Mouse (Mus musculus): ENCODE data around the gene Mme.

The Mme gene

GRCm38 (mm10) chr3:63350704-63351103 is 109.4 kb downstream of the Mme start:
- DNase-seq (ENCODE audit: low spot score): no peak

- no peak for DNase-seq (ENCODE audit: low spot score)
These were observed 110.4 kb downstream of the Mme start for GRCm38 (mm10) chr3:63351680-63352260.

GRCm38 (mm10) chr3:63359512-63359911 is 118.2 kb downstream of the Mme start:
- DNase-seq (ENCODE audit: low spot score): no peak

GRCm38 (mm10) chr3:63384989-63385388 is 143.7 kb downstream of the Mme start:
- no peak for DNase-seq (ENCODE audit: low spot score)

GRCm38 (mm10) chr3:63390774-63391173 is 149.4 kb downstream of the Mme start:
- DNase-seq (ENCODE audit: low spot score): no peak

GRCm38 (mm10) chr3:63391348-63391747 is 150.0 kb downstream of the Mme start:
- no peak for DNase-seq (ENCODE audit: low spot score)

GRCm38 (mm10) chr3:63394424-63394941 is 153.1 kb downstream of the Mme start:
- no peak for DNase-seq (ENCODE audit: low spot score)

- DNase-seq (ENCODE audit: low spot score): no peak
These were observed 156.8 kb downstream of the Mme start for GRCm38 (mm10) chr3:63398171-63398570.

- DNase-seq (ENCODE audit: low spot score): no peak
These were observed 165.1 kb downstream of the Mme start for GRCm38 (mm10) chr3:63406438-63406837.

- no peak for DNase-seq (ENCODE audit: low spot score)
These were observed 169.7 kb downstream of the Mme start for GRCm38 (mm10) chr3:63411006-63411405.

GRCm38 (mm10) chr3:63412220-63412937 is 171.0 kb downstream of the Mme start:
- DNase-seq (ENCODE audit: low spot score): no peak

GRCm38 (mm10) chr3:63413046-63413911 is 171.9 kb downstream of the Mme start:
- no peak for DNase-seq (ENCODE audit: low spot score)

GRCm38 (mm10) chr3:63417284-63417683 is 175.9 kb downstream of the Mme start:
- DNase-seq (ENCODE audit: low spot score): no peak

GRCm38 (mm10) chr3:63417758-63418157 is 176.4 kb downstream of the Mme start:
- DNase-seq (ENCODE audit: low spot score): no peak

GRCm38 (mm10) chr3:63423552-63423951 is 182.2 kb downstream of the Mme start:
- DNase-seq (ENCODE audit: low spot score): no peak

Data from layer of hippocampus, adult 9-10 months (tissue).